Mouse (Mus musculus): ENCODE measurements around the gene Gm17606. TPM values are rescaled to one million over a fixed set of nuclear protein-coding genes. Genes with fewer than 3 reads are reported as not detected.
"Not testable (repeated sequence)": the region's sequence is repeated elsewhere in the genome, so short reads cannot be mapped to it uniquely, and the experiment has no call there.

Gene Gm17606
- polyA plus RNA-seq (2017; shearing (Covaris generic)), result not detected

DNA sequence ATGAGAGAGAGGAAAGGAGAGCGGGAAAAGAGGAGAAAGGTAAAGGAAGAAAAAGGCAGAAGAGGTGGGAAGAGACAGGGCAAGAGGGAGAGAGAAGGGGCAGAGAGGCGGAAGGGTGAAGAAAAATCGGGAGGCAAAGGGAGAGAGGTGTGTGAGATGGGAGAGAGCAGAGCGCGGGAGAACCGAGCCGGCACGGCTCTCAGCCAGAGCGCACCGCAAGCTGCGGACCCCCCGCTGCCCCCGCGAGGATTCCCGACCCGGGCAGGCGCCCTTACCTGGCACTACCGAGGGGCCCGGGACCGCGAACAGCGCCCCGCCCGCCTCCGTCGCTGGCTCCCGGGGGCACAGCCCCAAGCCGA lies at the start of gene Gm17606:
TSS of gene Gm17606 (plus strand) at position 7 of the 359 bp plus-strand sequence.
- ATAC-seq, result no peak

DNA sequence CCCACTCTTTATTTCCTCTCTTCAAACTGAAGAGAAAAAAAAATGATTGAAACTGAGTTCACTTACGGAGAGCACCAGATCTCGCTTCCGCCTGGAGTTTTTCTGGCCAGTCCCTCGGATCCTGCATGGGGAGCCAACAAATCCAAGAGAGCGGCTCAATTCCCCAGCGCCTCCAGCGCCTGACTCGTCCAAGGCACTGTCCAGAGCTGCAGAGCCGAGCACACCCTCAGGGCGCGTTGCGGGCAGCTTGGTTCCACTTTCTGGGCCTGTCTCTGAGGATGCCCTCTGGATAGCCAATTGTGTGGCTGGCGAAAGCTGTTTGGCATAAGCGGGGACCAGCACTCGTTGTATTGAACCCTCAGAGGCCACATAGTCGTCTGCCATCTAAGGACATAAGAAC lies 49.7 kb upstream of the Gm17606 start:
- no peak for ATAC-seq

GRCm38 (mm10) chr14:54592319-54592934 lies 48.3 kb upstream of the Gm17606 start:
- ATAC-seq, result no peak

GRCm38 (mm10) chr14:54594055-54594454 lies 46.7 kb upstream of the Gm17606 start:
- ATAC-seq, result no peak

DNA sequence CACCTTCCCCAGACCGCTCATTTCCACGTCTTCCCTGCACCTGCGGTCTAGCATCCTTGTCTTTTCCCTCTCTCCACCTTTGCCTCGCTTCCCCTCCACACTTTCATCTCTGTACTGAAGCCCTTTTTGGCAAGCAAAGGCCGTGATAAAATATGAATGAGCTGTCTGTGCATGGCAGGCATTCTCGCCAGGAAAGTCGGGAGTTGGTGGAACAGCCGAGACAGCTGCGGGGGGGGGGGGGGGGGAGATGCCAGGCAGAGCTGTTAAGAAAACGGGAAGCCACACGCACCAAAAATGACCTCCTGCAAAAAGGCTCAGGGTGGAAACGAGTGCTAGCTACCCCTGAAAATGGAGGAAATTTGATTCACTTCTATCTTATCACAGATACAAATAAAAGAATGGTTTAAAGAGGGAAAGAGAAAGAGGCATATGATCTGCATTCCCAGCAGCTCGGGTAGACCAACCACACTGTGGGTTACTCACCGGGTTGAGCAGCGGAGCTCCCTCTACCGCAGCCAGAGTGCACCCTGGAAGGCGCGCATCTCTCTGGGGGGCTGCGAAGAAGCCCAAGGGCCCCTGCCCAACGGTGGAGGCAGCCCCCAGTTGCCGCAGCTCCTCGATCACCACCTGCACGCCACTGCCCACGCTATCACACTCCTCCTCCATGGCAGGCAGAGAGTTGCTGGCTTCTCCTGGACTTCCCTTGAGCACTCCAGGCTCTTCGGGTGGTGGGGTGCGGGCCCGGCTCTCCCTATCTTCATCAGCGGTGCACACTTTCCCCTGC lies 45.9 kb upstream of the Gm17606 start:
- no peak for ATAC-seq

- ATAC-seq, result no peak
Measured at GRCm38 (mm10) chr14:54597084-54597483, 43.7 kb upstream of the Gm17606 start.

DNA sequence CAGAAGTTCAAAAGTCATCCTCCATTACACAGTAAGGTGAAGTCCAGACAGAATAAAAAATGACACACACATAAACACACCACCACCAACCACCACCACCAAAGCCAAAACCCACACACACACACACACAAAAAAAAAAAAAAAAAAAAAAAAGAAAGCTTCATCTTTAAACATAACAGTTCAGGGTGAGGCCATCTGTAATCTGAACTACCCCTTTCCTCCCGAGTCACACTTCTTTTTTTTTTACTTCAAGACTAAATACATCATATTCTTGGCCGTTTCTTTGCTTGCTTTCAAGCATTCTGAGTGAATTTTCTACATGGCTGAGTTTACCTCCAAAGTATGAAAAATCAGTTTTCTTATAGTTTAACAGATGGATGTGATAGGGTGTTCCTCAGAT lies 39.2 kb upstream of the Gm17606 start:
- ATAC-seq, result no peak

GRCm38 (mm10) chr14:54602613-54603012 lies 38.1 kb upstream of the Gm17606 start:
- ATAC-seq, result peak; percentile 4

DNA sequence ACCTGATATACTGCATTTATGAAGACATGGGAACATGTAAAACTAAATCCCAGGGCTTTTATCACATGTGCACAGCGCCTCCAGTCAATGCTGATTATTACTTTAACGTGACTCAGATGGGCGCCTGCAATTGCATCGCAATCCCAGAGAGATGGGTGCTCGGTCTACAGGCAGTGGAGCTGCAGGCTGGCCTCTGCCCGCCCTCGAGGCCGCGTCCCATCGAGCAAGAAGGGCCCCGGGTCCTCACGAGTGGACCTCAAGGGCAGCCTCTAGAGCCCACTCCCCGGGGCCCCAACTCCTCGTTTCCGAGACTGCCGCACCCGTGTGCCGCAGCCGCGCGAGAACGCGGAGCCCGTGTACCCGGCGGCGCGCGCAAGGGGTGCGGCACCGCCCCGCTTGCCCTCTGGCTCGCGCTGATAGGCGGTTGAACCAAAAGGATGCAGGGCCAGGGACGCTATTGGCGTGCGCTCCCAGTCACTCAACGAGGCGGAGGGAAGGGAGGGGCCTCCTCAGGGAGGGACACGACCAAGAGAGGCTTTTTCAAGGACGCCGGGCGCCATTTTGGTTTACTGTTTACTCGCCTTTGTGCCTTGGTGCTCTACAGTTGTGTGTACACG lies 37.6 kb upstream of the Gm17606 start:
- ATAC-seq, result peak; percentile 98

- no peak for ATAC-seq
Measured at GRCm38 (mm10) chr14:54603686-54604085, 37.1 kb upstream of the Gm17606 start.

DNA sequence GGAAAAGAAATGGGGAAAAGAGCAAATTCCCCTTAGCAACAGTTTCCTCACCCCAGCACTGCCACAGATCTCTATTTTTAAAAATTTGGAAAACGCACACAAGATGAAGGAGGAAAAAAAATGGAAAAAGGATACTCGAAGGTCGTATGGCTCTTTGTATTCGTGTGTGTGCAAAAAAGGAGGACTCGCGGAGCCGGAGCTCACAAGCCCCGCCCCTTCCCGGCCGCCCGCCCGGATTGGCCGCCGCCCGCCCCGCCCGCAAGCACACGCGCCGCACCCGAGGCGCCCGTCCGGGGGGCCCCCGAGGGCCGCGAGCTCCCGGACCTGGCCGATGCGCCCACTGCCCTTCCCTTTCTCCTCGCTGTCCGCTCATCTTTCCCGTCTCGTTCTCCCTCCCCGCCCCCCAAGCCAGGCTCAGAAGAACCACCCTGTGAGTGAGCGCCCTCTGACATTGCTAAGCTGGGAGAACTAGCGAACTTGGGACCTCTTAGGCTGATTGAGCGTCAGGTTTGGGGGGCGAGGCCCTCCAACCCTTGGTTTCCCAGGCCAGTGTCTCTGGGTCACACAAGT lies 34.9 kb upstream of the Gm17606 start, which contains the start of gene 4931414P19Rik:
TSS of gene 4931414P19Rik (minus strand) at position 242 of the 570 bp plus-strand sequence.
- ATAC-seq, result peak; percentile 39

GRCm38 (mm10) chr14:54607226-54607625 lies 33.5 kb upstream of the Gm17606 start:
- no peak for ATAC-seq

- ATAC-seq, result no peak
Measured at GRCm38 (mm10) chr14:54609245-54609644, 31.5 kb upstream of the Gm17606 start.

GRCm38 (mm10) chr14:54609962-54610361 lies 30.8 kb upstream of the Gm17606 start:
- peak; percentile 59 for ATAC-seq

DNA sequence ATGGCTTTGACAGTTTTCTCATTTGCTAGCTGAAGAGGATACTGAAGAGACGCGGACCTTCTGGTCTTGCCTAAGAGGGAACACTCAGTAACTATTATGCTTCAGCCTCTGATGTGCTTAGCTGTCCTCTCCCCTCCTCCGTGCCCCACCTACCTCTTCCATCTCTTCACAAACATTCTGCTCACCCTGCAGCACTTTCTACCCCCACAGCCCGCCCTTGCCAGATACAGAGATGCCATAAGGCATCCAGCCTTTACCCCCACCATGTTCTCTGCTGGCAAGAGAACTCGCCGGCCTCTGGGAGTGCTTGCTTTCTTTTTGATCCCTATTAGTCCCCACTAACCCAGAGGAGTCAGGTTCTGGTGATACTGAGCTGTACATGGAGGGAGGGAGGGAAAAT lies 30.1 kb upstream of the Gm17606 start:
- no peak for ATAC-seq

DNA sequence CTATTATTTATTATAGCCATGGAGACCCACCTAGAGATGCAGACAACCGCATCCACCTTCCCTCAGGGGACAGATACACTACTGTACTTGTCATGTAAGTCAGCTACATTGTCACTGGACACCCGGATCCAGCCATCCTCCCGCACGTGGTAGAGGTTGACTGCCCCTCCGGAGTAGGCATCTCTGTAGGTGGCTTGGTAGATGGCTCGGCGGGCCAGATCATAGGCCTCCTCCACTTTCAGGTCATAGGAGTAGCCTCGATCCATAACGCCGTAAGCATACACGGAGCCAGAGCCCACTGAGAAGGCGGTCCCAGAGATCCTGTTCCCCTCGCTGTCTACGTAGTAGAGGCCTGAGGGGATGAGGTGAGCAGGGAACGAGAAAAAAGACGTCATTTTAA lies 26.6 kb upstream of the Gm17606 start:
- not testable (repeated sequence) for ATAC-seq

DNA sequence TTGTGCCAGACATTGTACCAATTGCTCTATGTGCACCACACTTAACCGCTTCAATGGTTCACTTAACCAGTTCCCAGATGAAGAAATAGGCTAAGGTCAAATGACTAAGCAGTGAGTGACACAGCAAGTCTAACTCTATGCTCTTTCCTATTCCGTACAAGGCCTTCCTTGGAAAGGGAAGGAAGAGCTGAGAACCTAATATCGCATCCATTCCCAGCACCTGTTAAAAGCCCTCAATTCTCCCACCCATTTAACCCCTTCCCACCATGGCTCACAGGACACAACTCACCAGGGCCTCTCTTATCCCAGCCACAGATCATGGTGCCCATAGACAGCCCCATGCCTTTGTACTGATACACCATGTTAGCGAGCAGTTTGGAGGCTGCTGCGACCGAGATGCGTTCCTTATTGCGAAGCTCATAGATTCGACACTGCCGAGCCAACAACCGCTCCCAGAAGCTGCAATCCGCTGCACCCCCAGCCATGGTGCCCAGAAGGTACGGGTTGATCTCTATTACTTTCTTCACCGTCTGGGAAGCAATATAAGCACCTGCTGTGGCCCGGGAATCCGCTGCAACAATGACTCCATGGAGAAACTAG lies 24.4 kb upstream of the Gm17606 start:
- ATAC-seq, result no peak

- peak; percentile 60 for ATAC-seq
Measured at GRCm38 (mm10) chr14:54617152-54617896, 23.4 kb upstream of the Gm17606 start.

GRCm38 (mm10) chr14:54617897-54618365 lies 22.8 kb upstream of the Gm17606 start, which contains the start of gene Psmb5:
Gene Psmb5, minus strand, starts transcription at chr14:54618022.
- ATAC-seq, result peak; percentile 98

GRCm38 (mm10) chr14:54621133-54621532 lies 19.6 kb upstream of the Gm17606 start, which contains the start of gene Psmb11:
Gene Psmb11, plus strand, starts transcription at chr14:54621433.
- no peak for ATAC-seq

DNA sequence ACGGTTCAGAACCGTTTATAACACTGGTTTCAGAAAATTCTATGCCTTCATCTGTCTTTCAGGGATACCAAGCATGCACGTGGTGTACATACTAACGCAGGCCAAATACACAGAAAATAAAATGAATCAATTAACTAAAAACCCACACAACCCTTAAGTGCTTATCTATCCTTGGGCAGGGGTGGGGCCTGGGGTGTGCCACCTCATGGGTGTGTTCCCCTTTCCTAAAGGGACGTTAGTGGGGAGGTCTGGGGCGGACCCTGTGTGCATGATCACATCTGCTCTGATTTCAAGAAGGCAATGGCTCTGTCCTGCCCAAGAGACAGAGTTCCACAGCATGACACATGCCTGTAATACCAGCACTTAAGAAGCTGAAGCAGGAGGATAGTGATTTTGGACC lies 17.4 kb upstream of the Gm17606 start:
- ATAC-seq, result no peak

- no peak for ATAC-seq
Measured at GRCm38 (mm10) chr14:54624976-54625375, 15.8 kb upstream of the Gm17606 start.

All from CD4-positive, CD25-positive, alpha-beta regulatory T cell, adult 4 months (primary cell).